Mouse (Mus musculus) spleen, adult 2 months (tissue): ENCODE measurements around the gene Camsap2. TPM values are rescaled to one million over a fixed set of nuclear protein-coding genes. Genes with fewer than 3 reads are reported as not detected.

Source experiments
- DNase-seq, 2 experiments: peaks; one replicate each; pipeline versions ENCODE4 v3.0.0 to v3.0.0-alpha.2; 2012 to 2021; ENCODE audit warnings: low spot score in 2 of 2, low read depth in 1 of 2
- H3K27ac ChIP-seq: fragments of 200-500 bp; 2 replicates; pipeline ENCODE4 v1.5.1; 2012; ENCODE audit warnings: low read length, inconsistent platforms; ENCODE audit not compliant: insufficient read depth
- H3K27me3 ChIP-seq: fragments of 200-500 bp; 2 replicates; pipeline ENCODE4 v1.6.1; 2012; ENCODE audit warnings: mild to moderate bottlenecking, moderate library complexity, low read length, inconsistent platforms; ENCODE audit not compliant: control insufficient read depth, insufficient read depth
- H3K36me3 ChIP-seq: fragments of 200-500 bp; 2 replicates; pipeline ENCODE4 v1.6.1; 2012; ENCODE audit warnings: mild to moderate bottlenecking, low read length, inconsistent platforms; ENCODE audit not compliant: control insufficient read depth, insufficient read depth
- H3K4me1 ChIP-seq: fragments of 200-500 bp; 2 replicates; pipeline ENCODE4 v1.6.1; 2011; ENCODE audit warnings: inconsistent platforms; ENCODE audit not compliant: control insufficient read depth, insufficient read depth, insufficient read length
- H3K4me3 ChIP-seq: fragments of 200-500 bp; 2 replicates; pipeline ENCODE4 v1.5.1; 2011; ENCODE audit warnings: mild to moderate bottlenecking, inconsistent platforms; ENCODE audit not compliant: insufficient read depth, insufficient read length; ENCODE audit errors: extremely low read depth
- CTCF ChIP-seq: fragments of 200-500 bp; IDR thresholded peaks from 2 replicates; pipeline ENCODE4 v1.5.1; 2011; ENCODE audit warnings: mild to moderate bottlenecking, inconsistent platforms; ENCODE audit not compliant: insufficient read depth, insufficient read length, insufficient replicate concordance; ENCODE audit errors: extremely low read depth
- POLR2A ChIP-seq: fragments of 200-500 bp; IDR thresholded peaks from 2 replicates; pipeline ENCODE4 v1.6.1; 2011; ENCODE audit warnings: low read depth, low read length, inconsistent platforms
- WGBS: fragments of 180-500 bp; shearing (Covaris S2); methylation state at CpG from one replicate; pipeline ENCODE4 v1.1.7; 2018; 5-methylcytosine and 5-hydroxymethylcytosine counted together
- polyA plus RNA-seq: library from polyadenylated mRNA; depleted of rRNA; stranded (reverse); fragments of >200 nt; gene quantifications from 2 replicates; pipeline ENCODE4 v1.2.3, GENCODE M21; 2012

The Camsap2 gene
- polyA plus RNA-seq, 1 experiment: 4.3 TPM

GRCm38 (mm10) chr1:136329426-136329825 lies 16.5 kb downstream of the Camsap2 start:
- TF ChIP-seq POLR2A: no peak
- TF ChIP-seq CTCF: no peak
- no peak for DNase-seq
- H3K4me1 ChIP-seq: no peaks in the 10 kb centered on the region
- no peak overlapping the region for H3K27ac ChIP-seq
- no peak overlapping the region for H3K4me3 ChIP-seq
- 92% methylated on average over 4 of the region's 4 CpGs for WGBS
- H3K27me3 ChIP-seq: no peaks in the 10 kb centered on the region
- peaks cover 4% of the 10 kb centered on the region; the same call in 1 of the 2 replicates for H3K36me3 ChIP-seq

GRCm38 (mm10) chr1:136328640-136329039 lies 17.3 kb downstream of the Camsap2 start:
- TF ChIP-seq POLR2A: no peak
- TF ChIP-seq CTCF: no peak
- H3K4me3 ChIP-seq: no peak overlapping the region
- DNase-seq: no peak
- no peaks in the 10 kb centered on the region for H3K4me1 ChIP-seq
- 95% methylated on average over 2 of the region's 2 CpGs for WGBS
- H3K27me3 ChIP-seq: no peaks in the 10 kb centered on the region
- peaks cover 8% of the 10 kb centered on the region; the same call in 1 of the 2 replicates for H3K36me3 ChIP-seq
- H3K27ac ChIP-seq: no peak overlapping the region

- H3K4me3 ChIP-seq: no peak overlapping the region
- peaks cover 11% of the 10 kb centered on the region for H3K36me3 ChIP-seq
- WGBS: 87% methylated on average over 3 of the region's 3 CpGs
Measured at GRCm38 (mm10) chr1:136327638-136328037, 18.3 kb downstream of the Camsap2 start.

DNA sequence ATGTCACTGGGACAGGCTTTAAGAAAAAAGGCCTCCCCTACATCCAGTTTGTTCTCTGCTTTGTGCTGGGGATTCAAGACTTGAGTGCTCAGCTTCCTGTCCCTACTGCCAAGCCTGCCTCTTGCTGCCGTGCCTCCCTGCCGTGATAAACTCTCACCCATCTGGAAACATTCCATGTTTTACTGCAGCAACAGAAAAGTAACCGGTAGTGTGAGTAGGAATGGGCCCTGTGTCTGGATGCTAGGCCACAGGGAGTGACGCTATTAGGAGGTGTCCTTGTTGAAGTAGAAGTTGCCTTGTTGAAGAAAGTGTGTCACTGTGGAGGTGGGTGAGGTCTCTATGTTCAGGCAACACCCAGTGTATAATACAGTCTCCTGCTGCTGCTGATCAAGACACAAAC lies 20.0 kb downstream of the Camsap2 start:
- TF ChIP-seq CTCF (no peak), POLR2A (no peak)
- peaks cover 11% of the 10 kb centered on the region for H3K36me3 ChIP-seq
- no peaks in the 10 kb centered on the region for H3K4me1 ChIP-seq
- WGBS: 61% methylated on average over 4 of the region's 4 CpGs
- H3K27me3 ChIP-seq: no peaks in the 10 kb centered on the region
- H3K4me3 ChIP-seq: no peak overlapping the region
- no peak overlapping the region for H3K27ac ChIP-seq
- DNase-seq: no peak

More at GRCm38 (mm10) chr1:136327638-136328037, 18.3 kb downstream of the Camsap2 start:
- TF ChIP-seq POLR2A: no peak
- no peak for TF ChIP-seq CTCF
- H3K4me1 ChIP-seq: no peaks in the 10 kb centered on the region
- no peak overlapping the region for H3K27ac ChIP-seq
- no peaks in the 10 kb centered on the region for H3K27me3 ChIP-seq
- DNase-seq: no peak

DNA sequence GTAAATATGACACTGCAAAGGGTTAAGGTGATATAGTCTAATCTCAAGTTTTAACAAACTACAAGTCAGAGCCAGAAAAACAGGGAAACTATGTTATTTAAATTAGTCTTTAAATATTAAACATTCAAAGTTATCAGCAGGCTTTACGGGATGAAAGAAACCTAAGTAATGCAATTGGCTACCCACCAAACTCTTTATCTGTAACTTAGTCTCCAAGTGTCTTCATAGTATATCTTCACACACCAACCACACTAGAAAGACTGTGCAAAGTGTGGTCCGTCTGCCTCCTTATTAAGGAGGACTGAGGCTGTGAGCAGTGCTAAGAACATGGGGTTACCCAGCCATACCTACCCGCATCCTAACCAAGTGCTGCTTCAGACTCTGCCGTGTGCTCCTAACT lies 23.6 kb downstream of the Camsap2 start:
- Histone ChIP-seq H3K36me3 (peaks cover 9% of the 10 kb centered on the region), H3K4me1 (no peaks in the 10 kb centered on the region), H3K27me3 (no peaks in the 10 kb centered on the region), H3K4me3 (no peak overlapping the region), H3K27ac (no peak overlapping the region)
- WGBS: 88% methylated on average over 4 of the region's 4 CpGs
- DNase-seq: no peak
- no peak for TF ChIP-seq CTCF

- H3K4me3 ChIP-seq: no peak overlapping the region
- no peak overlapping the region for H3K27ac ChIP-seq
- H3K4me1 ChIP-seq: no peaks in the 10 kb centered on the region
- TF ChIP-seq POLR2A (no peak), CTCF (no peak)
- no peaks in the 10 kb centered on the region for H3K36me3 ChIP-seq
- DNase-seq: no peak
- no peaks in the 10 kb centered on the region for H3K27me3 ChIP-seq
Measured at GRCm38 (mm10) chr1:136316317-136316716, 29.6 kb downstream of the Camsap2 start.

DNA sequence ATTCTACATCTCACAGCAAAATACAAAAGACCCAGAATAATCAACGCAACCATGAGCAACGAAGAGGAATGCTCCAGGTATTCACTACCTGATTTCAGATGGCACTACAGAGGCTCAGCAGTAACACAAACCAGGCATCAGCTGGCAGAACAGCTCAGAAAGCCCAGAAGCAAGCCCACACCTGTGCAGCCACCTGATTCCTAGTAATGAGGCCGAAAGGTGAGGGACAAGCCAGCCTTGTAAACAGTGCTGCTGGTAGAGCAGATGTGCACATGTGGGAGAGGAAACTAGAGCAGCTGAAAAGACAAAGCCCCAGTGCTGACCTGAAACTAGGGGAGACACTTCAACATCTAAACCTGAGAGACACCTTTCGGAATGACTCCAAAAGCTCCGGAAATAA lies 36.7 kb downstream of the Camsap2 start:
- no peaks in the 10 kb centered on the region for H3K4me1 ChIP-seq
- no peak overlapping the region for H3K27ac ChIP-seq
- no peak overlapping the region for H3K4me3 ChIP-seq
- TF ChIP-seq CTCF (no peak), POLR2A (no peak)
- 95% methylated on average over 5 of the region's 5 CpGs for WGBS
- no peaks in the 10 kb centered on the region for H3K36me3 ChIP-seq
- no peaks in the 10 kb centered on the region for H3K27me3 ChIP-seq
- no peak for DNase-seq
